Mouse (Mus musculus) stomach, embryonic 15.5 days (tissue): ENCODE data around the gene Zbtb16. TPM values are rescaled to one million over a fixed set of nuclear protein-coding genes. Genes with fewer than 3 reads are reported as not detected.

Source experiments
- ATAC-seq: fragments of 200-750 bp; cut with Nextera tagmentation; 2 replicates; pipeline ENCODE4 v1.8.0; 2017; ENCODE audit warnings: low read depth, moderate number of reproducible peaks, moderate TSS enrichment; ENCODE audit not compliant: insufficient read depth, low FRiP score
- H3K27ac ChIP-seq: fragments of 300-500 bp; sonication (generic); 2 replicates; pipeline ENCODE4 v1.5.1; 2015; ENCODE audit warnings: mild to moderate bottlenecking, inconsistent platforms
- H3K27me3 ChIP-seq: fragments of 300-500 bp; sonication (generic); replicated peaks from 2 replicates; pipeline ENCODE4 v1.6.1; 2015; ENCODE audit warnings: inconsistent platforms
- H3K36me3 ChIP-seq: fragments of 300-500 bp; sonication (generic); 2 replicates; pipeline ENCODE4 v1.6.1; 2015; ENCODE audit warnings: inconsistent platforms
- H3K4me1 ChIP-seq: fragments of 300-500 bp; sonication (generic); 2 replicates; pipeline ENCODE4 v1.6.1; 2015; ENCODE audit warnings: inconsistent platforms
- H3K4me2 ChIP-seq: fragments of 300-500 bp; sonication (generic); 2 replicates; pipeline ENCODE4 v1.6.1; 2015; ENCODE audit warnings: mild to moderate bottlenecking, inconsistent platforms
- H3K4me3 ChIP-seq: fragments of 300-500 bp; sonication (generic); replicated peaks from 2 replicates; pipeline ENCODE4 v1.5.1; 2015; ENCODE audit warnings: inconsistent platforms
- H3K9ac ChIP-seq: fragments of 300-500 bp; sonication (generic); 2 replicates; pipeline ENCODE4 v1.6.1; 2015; ENCODE audit warnings: inconsistent platforms
- H3K9me3 ChIP-seq: fragments of 300-500 bp; sonication (generic); 2 replicates; pipeline ENCODE4 v1.6.1; 2016; ENCODE audit warnings: inconsistent platforms
- WGBS: fragments of 180-500 bp; shearing (Covaris S2); methylation state at CpG from one replicate; pipeline ENCODE4 v1.1.7; 2015; 5-methylcytosine and 5-hydroxymethylcytosine counted together
- polyA plus RNA-seq: library from polyadenylated mRNA; unstranded; fragments of >200 nt; fragmentation: Nextera tagmentation; extraction: Ambion mirVana; gene quantifications from 2 replicates; pipeline ENCODE4 v1.2.1, GENCODE M21; 2015

The Zbtb16 gene
- polyA plus RNA-seq, 1 experiment from 2014 or later = 3.9 TPM

DNA sequence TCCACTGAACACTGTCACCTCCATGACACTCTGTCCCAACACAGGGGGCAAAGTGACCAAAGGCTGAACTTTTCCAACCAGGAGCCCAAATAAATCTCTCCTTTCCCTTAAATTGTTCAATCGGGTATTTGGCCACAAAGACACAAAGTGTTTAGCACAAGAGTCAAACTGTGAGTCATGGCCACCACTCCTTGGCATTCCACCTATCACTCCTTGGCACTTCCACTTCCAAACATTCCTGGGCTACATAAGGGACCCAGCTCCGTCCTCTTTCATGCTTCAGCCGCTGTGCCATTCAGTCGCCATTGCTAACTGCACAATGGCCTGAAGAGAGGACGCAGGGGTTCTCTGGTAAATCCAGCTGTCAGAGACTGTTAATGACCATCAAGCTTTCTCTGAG is 151.9 kb downstream of the Zbtb16 start:
- WGBS = 88% methylated on average over 5 of the region's 5 CpGs
- H3K4me1 ChIP-seq = peaks cover 1% of the 10 kb centered on the region; the same call in 1 of the 2 replicates
- no peaks in the 10 kb centered on the region for H3K36me3 ChIP-seq
- H3K4me2 ChIP-seq = no peak overlapping the region
- H3K4me3 ChIP-seq = no peak overlapping the region
- H3K27ac ChIP-seq = no peak overlapping the region
- no peaks in the 10 kb centered on the region for H3K9me3 ChIP-seq
- no peaks in the 10 kb centered on the region for H3K27me3 ChIP-seq
- no peak overlapping the region for H3K9ac ChIP-seq
- no peak for ATAC-seq

GRCm38 (mm10) chr9:48681193-48681592 is 154.8 kb downstream of the Zbtb16 start:
- peaks cover 6% of the 10 kb centered on the region; the same call in 1 of the 2 replicates for H3K4me1 ChIP-seq
- H3K27me3 ChIP-seq = no peaks in the 10 kb centered on the region
- H3K9ac ChIP-seq = no peak overlapping the region
- no peaks in the 10 kb centered on the region for H3K36me3 ChIP-seq
- no peak overlapping the region for H3K4me3 ChIP-seq
- 91% methylated on average over 8 of the region's 8 CpGs for WGBS
- no peak overlapping the region for H3K4me2 ChIP-seq
- ATAC-seq = no peak
- H3K9me3 ChIP-seq = no peaks in the 10 kb centered on the region
- no peak overlapping the region for H3K27ac ChIP-seq

GRCm38 (mm10) chr9:48678426-48679358 is 157.3 kb downstream of the Zbtb16 start:
- ATAC-seq = peak; percentile 33; the same call in 1 of the 2 replicates
- WGBS = 30% methylated on average over 19 of the region's 19 CpGs
- H3K4me2 ChIP-seq = no peak overlapping the region

GRCm38 (mm10) chr9:48675151-48675790 is 160.8 kb downstream of the Zbtb16 start:
- Histone ChIP-seq H3K9me3 (no peaks in the 10 kb centered on the region), H3K4me1 (peaks cover 24% of the 10 kb centered on the region), H3K27me3 (no peaks in the 10 kb centered on the region), H3K27ac (no peak overlapping the region), H3K4me3 (no peak overlapping the region), H3K9ac (no peak overlapping the region), H3K4me2 (no peak overlapping the region), H3K36me3 (no peaks in the 10 kb centered on the region)
- no peak for ATAC-seq
- WGBS = 25% methylated on average over 11 of the region's 11 CpGs

More at GRCm38 (mm10) chr9:48678426-48679358, 157.3 kb downstream of the Zbtb16 start:
- no peak overlapping the region for H3K4me3 ChIP-seq
- no peaks in the 10 kb centered on the region for H3K36me3 ChIP-seq
- 0 out of 2 replicates have a peak overlapping the region, but pooled peaks have one; percentile 21 for H3K27ac ChIP-seq
- H3K27me3 ChIP-seq = no peaks in the 10 kb centered on the region
- no peak overlapping the region for H3K9ac ChIP-seq
- no peaks in the 10 kb centered on the region for H3K9me3 ChIP-seq
- H3K4me1 ChIP-seq = peaks cover 21% of the 10 kb centered on the region

DNA sequence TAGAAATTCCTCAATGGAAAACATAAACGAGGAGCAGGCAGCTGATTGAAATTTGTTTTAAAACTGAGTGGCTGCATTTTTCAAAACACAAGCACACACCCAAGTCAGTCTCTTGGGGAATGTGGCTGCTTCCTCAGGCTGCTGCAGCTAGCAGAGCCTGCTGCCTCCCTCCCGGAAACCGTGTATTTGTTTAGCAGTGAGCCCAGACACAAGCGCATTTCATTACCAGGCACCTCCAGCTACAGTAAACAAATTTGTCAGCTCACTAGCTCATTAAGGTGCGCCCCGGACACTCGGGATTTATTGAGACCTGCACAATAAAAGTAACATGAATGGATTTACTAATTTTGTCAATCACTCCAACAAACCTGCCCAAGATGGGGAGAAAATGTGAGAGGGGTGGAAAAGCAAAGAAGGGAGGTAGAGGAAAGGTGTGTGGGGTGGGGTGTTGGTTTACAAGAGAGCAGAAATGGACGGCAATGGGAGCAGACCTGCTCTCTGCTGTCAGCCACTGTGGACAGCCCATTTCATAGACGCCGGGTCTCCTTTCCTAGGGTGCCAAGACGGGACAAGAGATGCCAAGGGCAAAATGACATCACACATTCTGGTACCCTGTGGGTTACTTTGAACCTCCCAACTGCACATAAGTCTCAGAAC is 161.5 kb downstream of the Zbtb16 start:
- WGBS = 19% methylated on average over 11 of the region's 11 CpGs
- Histone ChIP-seq H3K27ac (peak overlapping the region; percentile 6; the same call in 1 of the 2 replicates), H3K36me3 (no peaks in the 10 kb centered on the region), H3K4me3 (no peak overlapping the region), H3K27me3 (no peaks in the 10 kb centered on the region), H3K9me3 (no peaks in the 10 kb centered on the region), H3K9ac (no peak overlapping the region), H3K4me1 (peaks cover 24% of the 10 kb centered on the region), H3K4me2 (no peak overlapping the region)
- no peak for ATAC-seq

- H3K27ac ChIP-seq = no peak overlapping the region
- H3K4me3 ChIP-seq = no peak overlapping the region
- no peaks in the 10 kb centered on the region for H3K36me3 ChIP-seq
- ATAC-seq = no peak
- no peaks in the 10 kb centered on the region for H3K27me3 ChIP-seq
- H3K4me1 ChIP-seq = peaks cover 19% of the 10 kb centered on the region
- no peaks in the 10 kb centered on the region for H3K9me3 ChIP-seq
- WGBS = 51% methylated on average over 5 of the region's 5 CpGs
- H3K4me2 ChIP-seq = no peak overlapping the region
- H3K9ac ChIP-seq = no peak overlapping the region
Measured at GRCm38 (mm10) chr9:48673804-48674203, 162.2 kb downstream of the Zbtb16 start.

DNA sequence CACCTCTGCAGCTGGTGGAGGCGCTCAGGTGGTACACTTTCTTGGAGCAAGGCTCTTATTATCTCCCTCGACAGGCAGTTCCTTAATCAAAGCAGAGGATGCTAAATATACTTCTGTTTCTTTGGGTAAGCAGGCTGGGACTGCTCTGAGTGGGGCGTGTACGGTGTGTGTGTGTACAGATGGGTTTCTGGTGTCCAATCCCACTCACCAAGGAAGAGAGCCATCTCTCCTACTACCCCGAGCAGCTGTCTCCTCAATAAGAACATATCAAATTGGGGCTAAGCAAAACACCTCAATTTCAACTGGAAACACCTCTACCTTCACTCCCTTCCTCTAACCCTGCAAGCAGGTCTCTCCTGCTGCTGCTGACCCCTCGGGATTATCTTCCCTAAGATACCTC is 162.8 kb downstream of the Zbtb16 start:
- Histone ChIP-seq H3K9me3 (no peaks in the 10 kb centered on the region), H3K27ac (no peak overlapping the region), H3K4me1 (peaks cover 17% of the 10 kb centered on the region), H3K4me2 (no peak overlapping the region), H3K4me3 (no peak overlapping the region), H3K27me3 (no peaks in the 10 kb centered on the region), H3K9ac (no peak overlapping the region), H3K36me3 (no peaks in the 10 kb centered on the region)
- ATAC-seq = no peak
- WGBS = 71% methylated on average over 6 of the region's 6 CpGs

DNA sequence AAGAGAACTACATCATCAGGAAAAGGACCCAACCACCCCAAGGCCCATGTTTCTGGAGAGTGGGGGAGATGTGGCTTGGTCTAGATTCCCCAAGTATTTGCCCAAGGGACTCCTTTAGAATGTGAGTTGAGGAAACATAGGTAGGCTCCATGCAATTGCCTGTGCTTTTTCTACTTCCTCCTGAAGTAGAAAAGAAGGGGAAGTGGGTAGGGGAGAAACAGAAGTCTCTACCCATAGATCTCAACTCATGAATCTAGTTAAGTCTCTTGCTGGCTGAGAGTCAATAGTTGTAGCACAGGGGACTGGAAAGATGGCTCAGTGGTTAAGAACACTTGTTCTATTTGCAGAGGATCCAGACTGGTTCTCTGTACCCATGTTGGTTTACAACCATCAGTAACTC is 164.2 kb downstream of the Zbtb16 start:
- Histone ChIP-seq H3K4me1 (peaks cover 17% of the 10 kb centered on the region), H3K9ac (no peak overlapping the region), H3K4me3 (no peak overlapping the region), H3K27ac (no peak overlapping the region), H3K4me2 (no peak overlapping the region), H3K27me3 (no peaks in the 10 kb centered on the region), H3K36me3 (no peaks in the 10 kb centered on the region), H3K9me3 (no peaks in the 10 kb centered on the region)
- no peak for ATAC-seq

DNA sequence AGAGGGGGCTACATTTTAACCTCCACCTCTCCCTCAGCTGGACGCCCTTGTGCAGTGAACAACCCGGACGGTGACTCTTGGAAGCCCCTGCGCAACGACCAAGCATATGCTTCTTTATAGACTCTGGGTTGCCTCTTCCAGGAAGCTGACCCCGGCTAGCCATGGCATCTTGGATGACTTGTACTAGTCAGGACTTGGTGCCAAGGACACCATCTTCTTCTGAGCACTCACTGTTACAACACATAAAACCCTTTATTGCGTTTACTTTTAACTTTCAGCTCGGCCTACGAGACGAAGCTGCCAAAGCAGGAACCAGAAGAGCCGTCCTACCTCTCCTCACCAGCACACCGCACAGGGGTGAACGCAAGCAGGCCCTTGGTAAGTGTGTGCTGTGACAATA is 165.9 kb downstream of the Zbtb16 start:
- Histone ChIP-seq H3K9ac (no peak overlapping the region), H3K4me1 (peaks cover 13% of the 10 kb centered on the region), H3K9me3 (no peaks in the 10 kb centered on the region), H3K4me2 (no peak overlapping the region), H3K27me3 (no peaks in the 10 kb centered on the region), H3K36me3 (no peaks in the 10 kb centered on the region), H3K4me3 (no peak overlapping the region), H3K27ac (no peak overlapping the region)
- WGBS = 78% methylated on average over 13 of the region's 13 CpGs
- no peak for ATAC-seq

- no peaks in the 10 kb centered on the region for H3K9me3 ChIP-seq
Measured at GRCm38 (mm10) chr9:48669672-48670071, 166.3 kb downstream of the Zbtb16 start.

DNA sequence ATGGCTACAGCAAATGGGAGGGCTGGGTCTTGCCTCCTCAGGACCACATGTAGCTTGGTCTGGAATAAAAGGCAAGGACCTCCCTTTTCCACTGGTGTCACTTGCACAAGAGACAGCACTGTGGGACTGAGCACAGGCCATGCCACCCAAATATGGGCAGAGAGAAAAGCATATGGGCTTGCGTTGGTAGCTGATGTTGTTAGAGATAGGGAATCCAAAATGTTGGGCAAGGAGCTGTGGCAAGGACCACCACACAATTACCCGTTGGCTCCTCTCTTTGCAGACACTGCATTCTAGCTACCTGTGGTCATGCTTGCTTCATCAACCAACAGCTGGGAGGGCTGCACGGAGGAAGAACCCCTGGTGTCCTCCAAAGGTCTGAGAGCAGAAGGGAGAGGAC is 169.3 kb downstream of the Zbtb16 start:
- Histone ChIP-seq H3K36me3 (no peaks in the 10 kb centered on the region), H3K4me3 (no peak overlapping the region), H3K4me1 (peaks cover 4% of the 10 kb centered on the region; the same call in 1 of the 2 replicates), H3K9ac (no peak overlapping the region), H3K27ac (no peak overlapping the region), H3K4me2 (no peak overlapping the region), H3K9me3 (no peaks in the 10 kb centered on the region), H3K27me3 (no peaks in the 10 kb centered on the region)
- 86% methylated on average over 3 of the region's 3 CpGs for WGBS
- no peak for ATAC-seq

More at GRCm38 (mm10) chr9:48669672-48670071, 166.3 kb downstream of the Zbtb16 start:
- H3K4me3 ChIP-seq = no peak overlapping the region
- WGBS = 78% methylated on average over 10 of the region's 10 CpGs
- no peak for ATAC-seq
- H3K36me3 ChIP-seq = no peaks in the 10 kb centered on the region
- no peak overlapping the region for H3K4me2 ChIP-seq
- H3K27me3 ChIP-seq = no peaks in the 10 kb centered on the region
- no peak overlapping the region for H3K9ac ChIP-seq
- peaks cover 8% of the 10 kb centered on the region for H3K4me1 ChIP-seq
- H3K27ac ChIP-seq = no peak overlapping the region

- no peak overlapping the region for H3K9ac ChIP-seq
- H3K36me3 ChIP-seq = no peaks in the 10 kb centered on the region
- H3K27ac ChIP-seq = no peak overlapping the region
- no peaks in the 10 kb centered on the region for H3K27me3 ChIP-seq
- 27% methylated on average over 13 of the region's 13 CpGs for WGBS
- H3K9me3 ChIP-seq = no peaks in the 10 kb centered on the region
- no peak overlapping the region for H3K4me3 ChIP-seq
- ATAC-seq = no peak
- H3K4me2 ChIP-seq = no peak overlapping the region
- peaks cover 4% of the 10 kb centered on the region; the same call in 1 of the 2 replicates for H3K4me1 ChIP-seq
Measured at GRCm38 (mm10) chr9:48663052-48663433, 173.0 kb downstream of the Zbtb16 start.
